Mouse (Mus musculus): ENCODE data around the gene Rnf224. TPM values are rescaled to one million over a fixed set of nuclear protein-coding genes. Genes with fewer than 3 reads are reported as not detected.

Rnf224 gene
- total and polyA plus RNA-seq, 3 experiments: not detected

DNA sequence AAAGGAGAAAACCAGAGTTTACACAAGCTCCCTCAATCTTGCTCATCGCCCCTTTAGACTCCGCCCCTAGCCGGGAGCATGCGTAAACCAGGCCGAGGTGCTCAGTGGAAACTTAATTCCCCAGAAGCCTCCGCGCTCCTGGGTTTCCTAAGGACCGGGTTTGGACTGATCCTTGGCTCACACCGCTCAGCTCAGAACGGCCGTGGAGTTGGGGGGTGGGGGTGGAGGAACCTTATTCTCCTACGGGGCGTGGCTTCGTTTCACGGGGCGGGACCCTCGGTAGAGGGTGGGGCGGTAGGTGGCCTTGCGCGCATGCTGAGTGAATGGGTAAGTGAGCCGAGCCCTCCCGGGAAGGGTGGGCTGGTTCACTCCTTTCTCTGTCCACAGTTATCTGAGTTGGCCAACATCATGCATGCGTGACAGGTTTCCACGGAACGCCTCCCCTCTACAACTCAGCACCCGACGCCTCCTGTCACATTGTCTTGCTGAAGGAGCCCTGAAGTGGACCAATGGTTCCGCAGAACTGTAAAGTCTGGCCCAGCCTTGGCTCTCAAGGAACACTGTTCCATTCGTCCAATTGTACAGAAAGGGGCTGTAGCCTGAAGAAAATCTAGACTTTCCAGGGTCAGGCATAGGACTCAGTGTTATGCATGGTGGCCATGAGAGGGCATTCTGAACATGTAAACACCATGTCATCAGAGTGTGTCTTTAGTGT is 4.3 kb upstream of the Rnf224 start:
- no peaks in the 10 kb centered on the region for H3K79me2 ChIP-seq (replicated peaks; ENCODE audit: control insufficient read depth, extremely low read depth, insufficient read depth, poor library complexity, severe bottlenecking)
- peaks cover 12 to 16% of the 10 kb centered on the region in 2 experiments for H3K4me1 ChIP-seq (ENCODE audit: control insufficient read depth in 1 of 2, insufficient read depth in 2 of 2)
- H3K9ac ChIP-seq (ENCODE audit: insufficient read depth, low read depth): peak overlapping the region; percentile 3; the same call in 1 of the 2 replicates
- peak overlapping the region; percentile 29 to 49 (median 44) for H3K4me3 ChIP-seq (replicated peaks in 1 of 3; ENCODE audit: low read depth in 2 of 3, low read length in 2 of 3, poor library complexity in 1 of 3)
- no peak for TF ChIP-seq USF1 (IDR thresholded peaks at IDR 0.05; ENCODE audit: low read depth, low read length)
- TF ChIP-seq MXI1 (IDR thresholded peaks at IDR 0.05; ENCODE audit: low read depth, low read length): no peak; the same call in 1 of the 2 replicates
- peak; percentile 73 for TF ChIP-seq POLR2A (IDR thresholded peaks at IDR 0.05; ENCODE audit: low read depth, low read length)
- TF ChIP-seq NELFE (IDR thresholded peaks at IDR 0.05; ENCODE audit: low read depth, low read length): 0 out of 2 replicates have a peak, but pooled peaks have one; percentile 48
- TF ChIP-seq MAZ (IDR thresholded peaks at IDR 0.05; ENCODE audit: low read depth, low read length): no peak
- no peak for TF ChIP-seq ELF1 (IDR thresholded peaks at IDR 0.05; ENCODE audit: low read depth, low read length)
- TF ChIP-seq USF2 (conservative IDR thresholded peaks at IDR 0.05; ENCODE audit: low read depth, low read length): no peak
- no peak for TF ChIP-seq RCOR1 (conservative IDR thresholded peaks at IDR 0.05; ENCODE audit: low read depth, low read length)
- no peak for TF ChIP-seq SMC3 (IDR thresholded peaks at IDR 0.05; ENCODE audit: low read depth, low read length)
- no peak for TF ChIP-seq RAD21 (IDR thresholded peaks at IDR 0.05; ENCODE audit: low read depth, low read length)
- no peak for TF ChIP-seq E2F4 (IDR thresholded peaks at IDR 0.05; ENCODE audit: insufficient replicate concordance, low read depth, low read length)
- peak; percentile 84 for TF ChIP-seq NRF1 (IDR thresholded peaks at IDR 0.05; ENCODE audit: low read depth, low read length)
- no peak for TF ChIP-seq ZC3H11A (IDR thresholded peaks at IDR 0.05; ENCODE audit: low read depth, low read length)
- TF ChIP-seq TCF12 (IDR thresholded peaks at IDR 0.05; ENCODE audit: low read depth, low read length): 0 out of 2 replicates have a peak, but pooled peaks have one; percentile 41
- H3K27ac ChIP-seq (ENCODE audit: insufficient read depth, low read depth): no peak overlapping the region
- peak; percentile 74 for DNase-seq (ENCODE audit: extremely low read depth)
- H3K36me3 ChIP-seq (replicated peaks in 1 of 2; ENCODE audit: control insufficient read depth in 1 of 2, insufficient read depth in 1 of 2, low read length in 1 of 2): peaks cover 11 to 25% of the 10 kb centered on the region in 2 experiments
- in situ Hi-C loops (cut with MboI; ENCODE audit: low pct_ligation_motif_present, low pct_unique_long_range_greater_than_20kb, low sequenced_read_pairs): no loop called here
- H3K4me2 ChIP-seq (ENCODE audit: insufficient read depth, low read depth, poor library complexity, severe bottlenecking): peak overlapping the region; percentile 89
- H3K27me3 ChIP-seq (replicated peaks): peaks cover 50% of the 10 kb centered on the region
- H3K9me3 ChIP-seq (replicated peaks; ENCODE audit: low read length): no peaks in the 10 kb centered on the region
- dilution Hi-C loops (cut with MboI; ENCODE audit: extremely low pct_ligation_motif_present, extremely low pct_unique_long_range_greater_than_20kb, low sequenced_read_pairs): no loop called here

DNA sequence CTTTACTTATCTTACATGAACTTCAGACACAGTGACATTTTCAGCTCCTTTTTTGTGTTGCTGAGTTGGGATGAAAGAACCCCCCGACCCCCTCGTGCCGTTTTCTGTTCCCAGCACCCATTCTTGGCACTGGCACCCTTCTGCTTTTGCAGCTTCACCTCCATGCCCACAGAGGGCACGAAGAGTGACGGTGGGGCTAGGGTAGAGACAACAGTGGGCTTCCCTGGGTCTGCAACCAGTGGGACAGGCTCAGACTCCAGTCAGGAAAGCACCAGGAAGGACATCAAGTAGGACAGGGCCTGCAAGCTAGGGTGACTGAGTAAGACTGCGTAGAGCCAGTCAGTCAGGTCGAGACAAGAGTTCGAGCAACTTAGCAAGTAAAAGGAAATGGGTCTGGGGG is 3.7 kb upstream of the Rnf224 start:
- no peak for DNase-seq (ENCODE audit: extremely low read depth)
- Histone ChIP-seq H3K4me3 (replicated peaks in 1 of 3; ENCODE audit: low read depth in 2 of 3, low read length in 2 of 3, poor library complexity in 1 of 3) (peak overlapping the region in 2 of 3 experiments; percentile 13 to 49), H3K9me3 (replicated peaks; ENCODE audit: low read length) (no peaks in the 10 kb centered on the region), H3K4me2 (ENCODE audit: insufficient read depth, low read depth, poor library complexity, severe bottlenecking) (peak overlapping the region; percentile 89; the same call in 1 of the 2 replicates), H3K27ac (ENCODE audit: insufficient read depth, low read depth) (no peak overlapping the region), H3K4me1 (ENCODE audit: control insufficient read depth in 1 of 2, insufficient read depth in 2 of 2) (peaks cover 12 to 16% of the 10 kb centered on the region in 2 experiments), H3K36me3 (replicated peaks in 1 of 2; ENCODE audit: control insufficient read depth in 1 of 2, insufficient read depth in 1 of 2, low read length in 1 of 2) (peaks cover 5 to 19% of the 10 kb centered on the region in 2 experiments), H3K9ac (ENCODE audit: insufficient read depth, low read depth) (0 out of 2 replicates have a peak overlapping the region, but pooled peaks have one; percentile 3), H3K27me3 (replicated peaks) (peaks cover 56% of the 10 kb centered on the region), H3K79me2 (replicated peaks; ENCODE audit: control insufficient read depth, extremely low read depth, insufficient read depth, poor library complexity, severe bottlenecking) (no peaks in the 10 kb centered on the region)
- dilution Hi-C loops (cut with MboI; ENCODE audit: extremely low pct_ligation_motif_present, extremely low pct_unique_long_range_greater_than_20kb, low sequenced_read_pairs) (no loop called here), in situ Hi-C loops (cut with MboI; ENCODE audit: low pct_ligation_motif_present, low pct_unique_long_range_greater_than_20kb, low sequenced_read_pairs) (no loop called here)
- TF ChIP-seq MAX (IDR thresholded peaks at IDR 0.05; ENCODE audit: low read length): no peak
- no peak for TF ChIP-seq POLR2AphosphoS2 (IDR thresholded peaks at IDR 0.05; ENCODE audit: low read depth, low read length)
- no peak for TF ChIP-seq ETS1 (conservative IDR thresholded peaks at IDR 0.05; ENCODE audit: low read depth, low read length)
- no peak for TF ChIP-seq JUN (IDR thresholded peaks at IDR 0.05; ENCODE audit: insufficient read depth, low read depth, low read length)
- TF ChIP-seq TBP (conservative IDR thresholded peaks at IDR 0.05; ENCODE audit: low read depth, low read length): no peak
- no peak for TF ChIP-seq HCFC1 (IDR thresholded peaks at IDR 0.05; ENCODE audit: low read depth, low read length)
- no peak for TF ChIP-seq ZMIZ1 (IDR thresholded peaks at IDR 0.05; ENCODE audit: low read depth, low read length)
- no peak for TF ChIP-seq RCOR1 (conservative IDR thresholded peaks at IDR 0.05; ENCODE audit: low read depth, low read length)
- TF ChIP-seq NRF1 (IDR thresholded peaks at IDR 0.05; ENCODE audit: low read depth, low read length): no peak
- no peak for TF ChIP-seq IRF4 (IDR thresholded peaks at IDR 0.05; ENCODE audit: low read depth, low read length)
- TF ChIP-seq BHLHE40 (IDR thresholded peaks at IDR 0.05; ENCODE audit: low read depth, low read length): no peak
- TF ChIP-seq PAX5 (IDR thresholded peaks at IDR 0.05; ENCODE audit: low read length): no peak
- TF ChIP-seq CHD2 (IDR thresholded peaks at IDR 0.05; ENCODE audit: low read length): no peak
- no peak for TF ChIP-seq ZKSCAN1 (IDR thresholded peaks at IDR 0.05; ENCODE audit: borderline replicate concordance, low read depth, low read length)
- no peak for TF ChIP-seq KAT2A (IDR thresholded peaks at IDR 0.05; ENCODE audit: insufficient replicate concordance, low read length)
- no peak for TF ChIP-seq E2F4 (IDR thresholded peaks at IDR 0.05; ENCODE audit: insufficient replicate concordance, low read depth, low read length)
- TF ChIP-seq NELFE (IDR thresholded peaks at IDR 0.05; ENCODE audit: low read depth, low read length): no peak
- no peak for TF ChIP-seq RAD21 (IDR thresholded peaks at IDR 0.05; ENCODE audit: low read depth, low read length)
- no peak for TF ChIP-seq JUND (conservative IDR thresholded peaks at IDR 0.05; ENCODE audit: low read depth, low read length)

Measured in CH12.LX (cell line).